Mouse (Mus musculus) CH12.LX (cell line): Measurements from ENCODE around the gene Itgb7. TPM values are rescaled to one million over a fixed set of nuclear protein-coding genes. Genes with fewer than 3 reads are reported as not detected.

Experiments
- DNase-seq: peaks from one replicate; pipeline ENCODE4 v3.0.0-alpha.2; 2013; ENCODE audit errors: extremely low read depth
- H3K27ac ChIP-seq: 2 replicates; pipeline ENCODE4 v1.5.1; 2012; ENCODE audit warnings: low read depth, mild to moderate bottlenecking, control low read depth, moderate library complexity; ENCODE audit not compliant: insufficient read depth
- H3K27me3 ChIP-seq: replicated peaks from 2 replicates; pipeline ENCODE3; 2012; ENCODE audit warnings: inconsistent platforms
- H3K36me3 ChIP-seq, 2 experiments: replicated peaks in 1 of 2; 2 replicates each; pipeline versions ENCODE3 to v1.6.1; 2012; ENCODE audit warnings: inconsistent platforms in 1 of 2, low read length in 1 of 2, mild to moderate bottlenecking in 1 of 2, mixed read lengths in 1 of 2, moderate library complexity in 1 of 2; ENCODE audit not compliant: control insufficient read depth in 1 of 2, insufficient read depth in 1 of 2
- H3K4me1 ChIP-seq, 2 experiments: 2 replicates each; pipeline ENCODE4 v1.6.1; 2012; ENCODE audit warnings: inconsistent platforms in 1 of 2, moderate library complexity in 1 of 2; ENCODE audit not compliant: insufficient read depth in 2 of 2, control insufficient read depth in 1 of 2
- H3K4me2 ChIP-seq: 2 replicates; pipeline ENCODE4 v1.6.1; 2012; ENCODE audit warnings: low read depth, mild to moderate bottlenecking, control low read depth; ENCODE audit not compliant: poor library complexity, insufficient read depth, severe bottlenecking
- H3K4me3 ChIP-seq, 3 experiments: fragments of 150-350 bp in 1 of 3; sonication (generic) in 1 of 3; replicated peaks in 1 of 3; 2 replicates each; pipeline versions ENCODE3 to v1.5.1; 2011 to 2012; ENCODE audit warnings: low read depth in 2 of 3, low read length in 2 of 3, mild to moderate bottlenecking in 2 of 3, moderate library complexity in 2 of 3, control low read depth in 1 of 3, improper control_type of control experiment in 1 of 3, inconsistent platforms in 1 of 3, mixed read lengths in 1 of 3; ENCODE audit not compliant: poor library complexity in 1 of 3
- H3K79me2 ChIP-seq: replicated peaks from 2 replicates; pipeline ENCODE4 v1.6.1; 2012; ENCODE audit warnings: mild to moderate bottlenecking, moderate library complexity; ENCODE audit not compliant: control insufficient read depth, poor library complexity, insufficient read depth, severe bottlenecking; ENCODE audit errors: extremely low read depth
- H3K9ac ChIP-seq: 2 replicates; pipeline ENCODE4 v1.6.1; 2012; ENCODE audit warnings: low read depth, mild to moderate bottlenecking, control low read depth, moderate library complexity; ENCODE audit not compliant: insufficient read depth
- H3K9me3 ChIP-seq: replicated peaks from 2 replicates; pipeline ENCODE3; 2012; ENCODE audit warnings: low read length, inconsistent platforms, mixed read lengths
- BHLHE40 ChIP-seq: IDR thresholded peaks from 2 replicates; pipeline ENCODE4 v1.6.1; 2011; ENCODE audit warnings: mild to moderate bottlenecking, low read depth, low read length, improper control_type of control experiment
- CHD1 ChIP-seq: IDR thresholded peaks from 2 replicates; pipeline ENCODE4 v1.6.1; 2012; ENCODE audit warnings: low read depth, low read length, improper control_type of control experiment, inconsistent platforms
- CHD2 ChIP-seq: IDR thresholded peaks from 2 replicates; pipeline ENCODE4 v1.6.1; 2011; ENCODE audit warnings: low read length, improper control_type of control experiment
- E2F4 ChIP-seq: IDR thresholded peaks from 2 replicates; pipeline ENCODE4 v1.6.1; 2011; ENCODE audit warnings: low read depth, low read length, improper control_type of control experiment; ENCODE audit not compliant: insufficient replicate concordance
- ELF1 ChIP-seq: IDR thresholded peaks from 2 replicates; pipeline ENCODE4 v1.6.1; 2014; ENCODE audit warnings: low read depth, mild to moderate bottlenecking, inconsistent platforms, low read length, improper control_type of control experiment
- EP300 ChIP-seq: IDR thresholded peaks from 2 replicates; pipeline ENCODE4 v1.6.1; 2011; ENCODE audit warnings: low read length, improper control_type of control experiment
- GABPA ChIP-seq: IDR thresholded peaks from 2 replicates; pipeline ENCODE4 v1.6.1; 2012; ENCODE audit warnings: low read depth, low read length, improper control_type of control experiment, inconsistent platforms; ENCODE audit not compliant: insufficient replicate concordance
- HCFC1 ChIP-seq: IDR thresholded peaks from 2 replicates; pipeline ENCODE4 v1.6.1; 2012; ENCODE audit warnings: low read depth, mild to moderate bottlenecking, inconsistent platforms, low read length, improper control_type of control experiment
- MAX ChIP-seq: IDR thresholded peaks from 2 replicates; pipeline ENCODE4 v1.6.1; 2011; ENCODE audit warnings: low read length, improper control_type of control experiment
- MAZ ChIP-seq: IDR thresholded peaks from 2 replicates; pipeline ENCODE4 v1.6.1; 2012; ENCODE audit warnings: low read depth, mild to moderate bottlenecking, inconsistent platforms, low read length, improper control_type of control experiment, moderate library complexity
- MEF2A ChIP-seq: IDR thresholded peaks from 2 replicates; pipeline ENCODE4 v1.6.1; 2014; ENCODE audit warnings: low read depth, mild to moderate bottlenecking, inconsistent platforms, low read length, improper control_type of control experiment, borderline replicate concordance
- MXI1 ChIP-seq: IDR thresholded peaks from 2 replicates; pipeline ENCODE4 v1.6.1; 2011; ENCODE audit warnings: mild to moderate bottlenecking, low read depth, low read length, improper control_type of control experiment
- MYC ChIP-seq: IDR thresholded peaks from 2 replicates; pipeline ENCODE4 v1.6.1; 2011; ENCODE audit warnings: low read depth, mild to moderate bottlenecking, improper control_type of control experiment, low read length
- NRF1 ChIP-seq: IDR thresholded peaks from 2 replicates; pipeline ENCODE4 v1.6.1; 2014; ENCODE audit warnings: low read depth, mild to moderate bottlenecking, inconsistent platforms, low read length, improper control_type of control experiment, moderate library complexity
- POLR2A ChIP-seq: IDR thresholded peaks from 2 replicates; pipeline ENCODE4 v1.6.1; 2011; ENCODE audit warnings: low read depth, mild to moderate bottlenecking, improper control_type of control experiment, low read length
- RAD21 ChIP-seq: IDR thresholded peaks from 2 replicates; pipeline ENCODE4 v1.6.1; 2011; ENCODE audit warnings: low read depth, mild to moderate bottlenecking, low read length, improper control_type of control experiment, moderate library complexity
- SIN3A ChIP-seq: IDR thresholded peaks from 2 replicates; pipeline ENCODE4 v1.6.1; 2012; ENCODE audit warnings: low read length, improper control_type of control experiment, inconsistent platforms
- UBTF ChIP-seq: IDR thresholded peaks from 2 replicates; pipeline ENCODE4 v1.6.1; 2012; ENCODE audit warnings: low read depth, mild to moderate bottlenecking, inconsistent platforms, low read length, improper control_type of control experiment, moderate library complexity
- USF1 ChIP-seq: IDR thresholded peaks from 2 replicates; pipeline ENCODE4 v1.6.1; 2014; ENCODE audit warnings: low read depth, mild to moderate bottlenecking, inconsistent platforms, low read length, improper control_type of control experiment
- ZKSCAN1 ChIP-seq: IDR thresholded peaks from 2 replicates; pipeline ENCODE4 v1.6.1; 2012; ENCODE audit warnings: low read depth, inconsistent platforms, low read length, improper control_type of control experiment, borderline replicate concordance
- ZNF384 ChIP-seq: IDR thresholded peaks from 2 replicates; pipeline ENCODE4 v1.6.1; 2012; ENCODE audit warnings: low read depth, low read length, improper control_type of control experiment, inconsistent platforms
- dilution Hi-C: fragments of 300-500 bp; cut with MboI; formaldehyde crosslinking; loops from 2 replicates; pipeline ENCODE4 v1.14.3; 2020; ENCODE audit warnings: low sequenced_read_pairs; ENCODE audit not compliant: extremely low pct_unique_long_range_greater_than_20kb, extremely low pct_ligation_motif_present
- in situ Hi-C: fragments of 300-500 bp; cut with MboI; formaldehyde crosslinking; loops from 3 replicates; pipeline ENCODE4 v1.14.3; 2019; ENCODE audit warnings: low sequenced_read_pairs, low pct_ligation_motif_present, low pct_unique_long_range_greater_than_20kb, mixed read lengths
- polyA plus RNA-seq: library from polyadenylated mRNA; unstranded; fragments of >175 nt; gene quantifications from 2 replicates; pipeline ENCODE4 v1.2.1, GENCODE M21; 2012; ENCODE audit warnings: low read depth; ENCODE audit not compliant: insufficient read length
- total RNA-seq, 2 experiments: library from RNA; depleted of rRNA; stranded (reverse); fragments of 300-350 nt in 1 of 2; fragments of >200 nt in 1 of 2; gene quantifications; 2 replicates each; pipeline ENCODE4 v1.2.3; 2012 to 2014

Itgb7 gene
- total and polyA plus RNA-seq, 3 experiments, result 1.8 to 17.7 (median 2.8) TPM

- Histone ChIP-seq H3K36me3 (no peaks in the 10 kb centered on the region), H3K9ac (no peak overlapping the region), H3K4me2 (no peak overlapping the region), H3K27ac (no peak overlapping the region), H3K27me3 (peaks cover 41% of the 10 kb centered on the region), H3K4me3 (no peak overlapping the region), H3K4me1 (peaks cover 6 to 31% of the 10 kb centered on the region in 2 experiments; a peak in 3 of 4 replicates), H3K9me3 (no peaks in the 10 kb centered on the region), H3K79me2 (no peaks in the 10 kb centered on the region)
- in situ Hi-C loops (no loop called here), dilution Hi-C loops (no loop called here)
- TF ChIP-seq CHD1 (no peak), BHLHE40 (no peak), MEF2A (no peak), EP300 (no peak), ELF1 (no peak), POLR2A (no peak), RAD21 (no peak), MAX (no peak), UBTF (no peak), HCFC1 (no peak), CHD2 (no peak), E2F4 (no peak), MYC (no peak), GABPA (no peak)
- no peak for DNase-seq
Observed at GRCm38 (mm10) chr15:102242404-102243228, 10.9 kb upstream of the Itgb7 start.

GRCm38 (mm10) chr15:102240607-102241006 lies 8.9 kb upstream of the Itgb7 start:
- no peak overlapping the region for H3K4me3 ChIP-seq
- H3K9me3 ChIP-seq, result no peaks in the 10 kb centered on the region
- in situ Hi-C loops (no loop called here), dilution Hi-C loops (no loop called here)
- no peak for TF ChIP-seq GABPA
- TF ChIP-seq MXI1, result no peak
- no peak for TF ChIP-seq POLR2A
- no peak for TF ChIP-seq ZKSCAN1
- TF ChIP-seq CHD2, result no peak
- no peak for TF ChIP-seq E2F4
- no peak for TF ChIP-seq MAZ
- no peak for TF ChIP-seq HCFC1
- TF ChIP-seq SIN3A, result no peak
- no peak for TF ChIP-seq USF1
- no peak for TF ChIP-seq NRF1
- no peak for TF ChIP-seq ZNF384
- no peak for TF ChIP-seq MAX
- peaks cover 10 to 24% of the 10 kb centered on the region in 2 experiments; a peak in 3 of 4 replicates for H3K4me1 ChIP-seq
- no peak overlapping the region for H3K9ac ChIP-seq
- no peaks in the 10 kb centered on the region for H3K36me3 ChIP-seq
- no peak overlapping the region for H3K4me2 ChIP-seq
- peaks cover 23% of the 10 kb centered on the region for H3K27me3 ChIP-seq
- DNase-seq, result no peak
- H3K27ac ChIP-seq, result no peak overlapping the region
- H3K79me2 ChIP-seq, result no peaks in the 10 kb centered on the region
